Comparison of ENCODE assay signal across 1 mouse cellular context in genomic region chr4:45275770-45276169, GRCm38 (mm10).
TF ChIP-seq lines count a peak whose summit lies in the region.

No protein-coding gene starts in this region.

TF ChIP-seq in CH12.LX, 34 proteins besides CTCF, POLR2A, EP300 and RAD21 (continued from another document):
- TF ChIP-seq KAT2A (IDR thresholded peaks at IDR 0.05; ENCODE audit: insufficient replicate concordance, low read length) (no peak), SMC3 (IDR thresholded peaks at IDR 0.05; ENCODE audit: low read depth, low read length) (no peak), ZNF384 (IDR thresholded peaks at IDR 0.05; ENCODE audit: low read depth, low read length) (no peak), MEF2A (IDR thresholded peaks at IDR 0.05; ENCODE audit: borderline replicate concordance, low read depth, low read length) (peak; percentile 52; the same call in 1 of the 2 replicates), MXI1 (IDR thresholded peaks at IDR 0.05; ENCODE audit: low read depth, low read length) (no peak), GABPA (IDR thresholded peaks at IDR 0.05; ENCODE audit: insufficient replicate concordance, low read depth, low read length) (no peak), BHLHE40 (IDR thresholded peaks at IDR 0.05; ENCODE audit: low read depth, low read length) (peak; percentile 50), RCOR1 (conservative IDR thresholded peaks at IDR 0.05; ENCODE audit: low read depth, low read length) (no peak), CHD2 (IDR thresholded peaks at IDR 0.05; ENCODE audit: low read length) (no peak), IRF4 (IDR thresholded peaks at IDR 0.05; ENCODE audit: low read depth, low read length) (no peak), ZC3H11A (IDR thresholded peaks at IDR 0.05; ENCODE audit: low read depth, low read length) (no peak), MAZ (IDR thresholded peaks at IDR 0.05; ENCODE audit: low read depth, low read length) (no peak)
TF ChIP-seq in CH12.LX: peak in this region for 5.
